Mouse (Mus musculus) liver, adult 2 months (tissue): ENCODE measurements at regions not wholly inside any gene's neighbourhood (a gene's known extent, or its start where the extent isn't known, plus 50 kb on each side); places are given as distances from the start of the nearest gene placed in this dataset.
A peak's percentile ranks its signal among the peaks of the same experiment; 100 is the strongest.

Experiments used
- DNase-seq: peaks from one replicate; pipeline ENCODE4 v3.0.0-alpha.2; 2011; ENCODE audit warnings: low read depth, low spot score; ENCODE audit errors: extremely low read depth
- H3K27ac ChIP-seq: fragments of 200-500 bp; replicated peaks from 2 replicates; pipeline ENCODE4 v1.5.1; 2012; ENCODE audit warnings: low read depth, mild to moderate bottlenecking, control low read depth, inconsistent platforms, low read length; ENCODE audit not compliant: insufficient read depth
- H3K27me3 ChIP-seq: fragments of 200-500 bp; 2 replicates; pipeline ENCODE4 v1.6.1; 2012; ENCODE audit warnings: mild to moderate bottlenecking, moderate library complexity, low read length, inconsistent platforms; ENCODE audit not compliant: control insufficient read depth, insufficient read depth
- H3K36me3 ChIP-seq: fragments of 200-500 bp; 2 replicates; pipeline ENCODE4 v1.6.1; 2012; ENCODE audit warnings: low read length, inconsistent platforms; ENCODE audit not compliant: control insufficient read depth, insufficient read depth
- H3K4me1 ChIP-seq: fragments of 200-500 bp; 2 replicates; pipeline ENCODE4 v1.6.1; 2011; ENCODE audit warnings: low read length; ENCODE audit not compliant: control insufficient read depth, insufficient read depth
- H3K4me3 ChIP-seq: fragments of 200-500 bp; 2 replicates; pipeline ENCODE4 v1.5.1; 2011; ENCODE audit warnings: low read depth, mild to moderate bottlenecking, control low read depth, low read length, moderate library complexity; ENCODE audit not compliant: insufficient read depth
- H3K79me2 ChIP-seq: fragments of 200-500 bp; 2 replicates; pipeline ENCODE4 v1.6.1; 2012; ENCODE audit warnings: inconsistent platforms, mild to moderate bottlenecking, low read length, moderate library complexity; ENCODE audit not compliant: control insufficient read depth, insufficient read depth
- H3K9ac ChIP-seq: fragments of 200-500 bp; 2 replicates; pipeline ENCODE4 v1.6.1; 2012; ENCODE audit warnings: low read depth, mild to moderate bottlenecking, control low read depth, inconsistent platforms, low read length
- CTCF ChIP-seq: fragments of 200-500 bp; IDR thresholded peaks from 2 replicates; pipeline ENCODE4 v1.5.1; 2011; ENCODE audit warnings: low read depth, low read length, control low read depth
- POLR2A ChIP-seq: fragments of 200-500 bp; IDR thresholded peaks from 2 replicates; pipeline ENCODE4 v1.6.1; 2011; ENCODE audit warnings: low read length, control low read depth; ENCODE audit not compliant: insufficient read depth; ENCODE audit errors: extremely low read depth
- WGBS: fragments of 180-500 bp; shearing (Covaris S2); methylation state at CpG from one replicate; pipeline ENCODE4 v1.1.7; 2018; 5-methylcytosine and 5-hydroxymethylcytosine counted together

- H3K79me2 ChIP-seq: no peaks in the 10 kb centered on the region
- H3K36me3 ChIP-seq: no peaks in the 10 kb centered on the region
- DNase-seq: no peak
- TF ChIP-seq CTCF: no peak
- TF ChIP-seq POLR2A: no peak
- H3K4me3 ChIP-seq: no peak overlapping the region
- H3K27me3 ChIP-seq: no peaks in the 10 kb centered on the region
- peaks cover 2% of the 10 kb centered on the region; the same call in 1 of the 2 replicates for H3K4me1 ChIP-seq
- H3K9ac ChIP-seq: no peak overlapping the region
- H3K27ac ChIP-seq: no peak overlapping the region
These were observed 193.3 kb upstream of the Egln3 start for GRCm38 (mm10) chr12:54396952-54397351.

GRCm38 (mm10) chr12:54396341-54396740 lies 192.7 kb upstream of the Egln3 start:
- 59% methylated on average over 5 of the region's 5 CpGs for WGBS
- Histone ChIP-seq H3K4me3 (no peak overlapping the region), H3K4me1 (peaks cover 2% of the 10 kb centered on the region; the same call in 1 of the 2 replicates), H3K27ac (no peak overlapping the region), H3K9ac (no peak overlapping the region), H3K27me3 (no peaks in the 10 kb centered on the region), H3K36me3 (no peaks in the 10 kb centered on the region), H3K79me2 (no peaks in the 10 kb centered on the region)
- TF ChIP-seq CTCF: no peak
- no peak for TF ChIP-seq POLR2A
- no peak for DNase-seq

- TF ChIP-seq POLR2A: no peak
- 42% methylated on average over 4 of the region's 4 CpGs for WGBS
- DNase-seq: no peak
- Histone ChIP-seq H3K4me3 (no peak overlapping the region), H3K27me3 (no peaks in the 10 kb centered on the region), H3K36me3 (no peaks in the 10 kb centered on the region), H3K79me2 (no peaks in the 10 kb centered on the region), H3K9ac (no peak overlapping the region), H3K4me1 (peaks cover 1% of the 10 kb centered on the region), H3K27ac (no peak overlapping the region)
These were observed 181.7 kb upstream of the Egln3 start for GRCm38 (mm10) chr12:54385401-54385800.

- H3K36me3 ChIP-seq: no peaks in the 10 kb centered on the region
- no peak overlapping the region for H3K9ac ChIP-seq
- H3K27ac ChIP-seq: no peak overlapping the region
- WGBS: 75% methylated on average over 3 of the region's 3 CpGs
- no peaks in the 10 kb centered on the region for H3K27me3 ChIP-seq
- no peak overlapping the region for H3K4me3 ChIP-seq
- peaks cover 1% of the 10 kb centered on the region for H3K4me1 ChIP-seq
- DNase-seq: no peak
- H3K79me2 ChIP-seq: no peaks in the 10 kb centered on the region
- TF ChIP-seq CTCF: no peak
- no peak for TF ChIP-seq POLR2A
These were observed 180.5 kb upstream of the Egln3 start for GRCm38 (mm10) chr12:54384116-54384515.

- TF ChIP-seq CTCF (no peak), POLR2A (no peak)
- no peak overlapping the region for H3K4me3 ChIP-seq
- H3K27ac ChIP-seq: no peak overlapping the region
- H3K36me3 ChIP-seq: no peaks in the 10 kb centered on the region
- WGBS: 85% methylated on average over 2 of the region's 2 CpGs
- H3K4me1 ChIP-seq: peaks cover 1% of the 10 kb centered on the region
- H3K79me2 ChIP-seq: no peaks in the 10 kb centered on the region
- DNase-seq: no peak
- no peak overlapping the region for H3K9ac ChIP-seq
- no peaks in the 10 kb centered on the region for H3K27me3 ChIP-seq
These were observed 179.3 kb upstream of the Egln3 start for GRCm38 (mm10) chr12:54382965-54383364.

- Histone ChIP-seq H3K27ac (no peak overlapping the region), H3K4me1 (peaks cover 1% of the 10 kb centered on the region), H3K9ac (no peak overlapping the region), H3K27me3 (no peaks in the 10 kb centered on the region), H3K79me2 (no peaks in the 10 kb centered on the region), H3K4me3 (no peak overlapping the region), H3K36me3 (no peaks in the 10 kb centered on the region)
- 22% methylated on average over 6 of the region's 6 CpGs for whole genome bisulfite sequencing
- DNase-seq: peak; percentile 100
- TF ChIP-seq CTCF: no peak
- no peak for TF ChIP-seq POLR2A
These were observed 178.4 kb upstream of the Egln3 start for GRCm38 (mm10) chr12:54382061-54382460.
